Mouse (Mus musculus): ENCODE results near the gene Olfr66.

DNA sequence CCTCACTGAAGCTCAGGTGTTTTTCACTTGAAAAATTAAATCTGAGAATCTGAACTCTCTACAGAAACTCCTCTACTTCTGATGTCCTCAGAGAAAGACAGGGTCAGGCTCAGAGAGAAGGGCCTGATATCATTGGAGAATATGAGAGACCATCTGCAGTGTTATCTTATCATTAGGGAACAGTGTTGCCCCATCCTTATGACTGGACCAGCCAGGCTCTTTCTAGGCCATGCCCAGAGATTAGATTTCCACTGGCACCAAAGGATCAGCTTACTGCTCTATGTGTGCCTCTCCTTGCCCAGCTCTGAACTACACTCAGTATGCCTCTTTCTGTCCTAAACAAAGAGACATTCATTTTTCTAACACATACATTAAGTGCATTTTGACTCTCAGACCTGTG, 29.3 kb upstream of the Olfr66 start:
- TF ChIP-seq CTCF (conservative IDR thresholded peaks at IDR 0.05 in 1 of 2, IDR thresholded peaks at IDR 0.05 in 1 of 2; ENCODE audit: low read depth in 2 of 2, low read length in 2 of 2) (no peak), POLR2AphosphoS2 (IDR thresholded peaks at IDR 0.05; ENCODE audit: low read depth, low read length) (no peak), E2F4 (IDR thresholded peaks at IDR 0.05; ENCODE audit: insufficient replicate concordance, low read depth, low read length) (no peak), SMC3 (IDR thresholded peaks at IDR 0.05; ENCODE audit: low read depth, low read length) (no peak)
